Mouse (Mus musculus): ENCODE results near the gene Nckipsd.

The Nckipsd gene

GRCm38 (mm10) chr9:108808163-108808665, at the start of gene Nckipsd:
Nckipsd (plus strand) TSS chr9:108808368.
- DNase-seq (ENCODE audit: low read depth, low spot score) = no peak

- no peak for DNase-seq (ENCODE audit: low read depth, low spot score)
Observed at GRCm38 (mm10) chr9:108759121-108759520, 49.0 kb upstream of the Nckipsd start.

- no peak for DNase-seq (ENCODE audit: low read depth, low spot score)
Observed at GRCm38 (mm10) chr9:108759805-108760204, 48.4 kb upstream of the Nckipsd start.

GRCm38 (mm10) chr9:108761561-108761960, 46.6 kb upstream of the Nckipsd start:
- DNase-seq (ENCODE audit: low read depth, low spot score) = no peak

- DNase-seq (ENCODE audit: low read depth, low spot score) = no peak
Observed at GRCm38 (mm10) chr9:108764971-108765370, 43.2 kb upstream of the Nckipsd start.

- no peak for DNase-seq (ENCODE audit: low read depth, low spot score)
Observed at GRCm38 (mm10) chr9:108776614-108777013, 31.6 kb upstream of the Nckipsd start.

GRCm38 (mm10) chr9:108777276-108777675, 30.9 kb upstream of the Nckipsd start:
- no peak for DNase-seq (ENCODE audit: low read depth, low spot score)

GRCm38 (mm10) chr9:108780959-108781358, 27.2 kb upstream of the Nckipsd start:
- DNase-seq (ENCODE audit: low read depth, low spot score) = no peak

GRCm38 (mm10) chr9:108781891-108782290, 26.3 kb upstream of the Nckipsd start:
- no peak for DNase-seq (ENCODE audit: low read depth, low spot score)

- no peak for DNase-seq (ENCODE audit: low read depth, low spot score)
Observed at GRCm38 (mm10) chr9:108782836-108783547, 25.2 kb upstream of the Nckipsd start.

- DNase-seq (ENCODE audit: low read depth, low spot score) = peak; percentile 92
Observed at GRCm38 (mm10) chr9:108783548-108784463, 24.4 kb upstream of the Nckipsd start, which contains the start of gene Ip6k2. Ip6k2 (plus strand) TSS chr9:108783796.

- no peak for DNase-seq (ENCODE audit: low read depth, low spot score)
Observed at GRCm38 (mm10) chr9:108785416-108785815, 22.8 kb upstream of the Nckipsd start.

- no peak for DNase-seq (ENCODE audit: low read depth, low spot score)
Observed at GRCm38 (mm10) chr9:108786494-108786893, 21.7 kb upstream of the Nckipsd start.

- no peak for DNase-seq (ENCODE audit: low read depth, low spot score)
Observed at GRCm38 (mm10) chr9:108787080-108787479, 21.1 kb upstream of the Nckipsd start.

- DNase-seq (ENCODE audit: low read depth, low spot score) = no peak
Observed at GRCm38 (mm10) chr9:108788713-108789112, 19.5 kb upstream of the Nckipsd start.

- DNase-seq (ENCODE audit: low read depth, low spot score) = no peak
Observed at GRCm38 (mm10) chr9:108792307-108792706, 15.9 kb upstream of the Nckipsd start.

GRCm38 (mm10) chr9:108792730-108793129, 15.4 kb upstream of the Nckipsd start:
- no peak for DNase-seq (ENCODE audit: low read depth, low spot score)

- no peak for DNase-seq (ENCODE audit: low read depth, low spot score)
Observed at GRCm38 (mm10) chr9:108795281-108795680, 12.9 kb upstream of the Nckipsd start.

GRCm38 (mm10) chr9:108795762-108796161, 12.4 kb upstream of the Nckipsd start:
- no peak for DNase-seq (ENCODE audit: low read depth, low spot score)

- DNase-seq (ENCODE audit: low read depth, low spot score) = peak; percentile 68
Observed at GRCm38 (mm10) chr9:108796351-108796981, 11.7 kb upstream of the Nckipsd start.

GRCm38 (mm10) chr9:108797477-108797876, 10.7 kb upstream of the Nckipsd start:
- DNase-seq (ENCODE audit: low read depth, low spot score) = no peak

All from telencephalon, adult 2 months (tissue).